Mouse (Mus musculus): ENCODE data around the gene Abhd14a.

Gene Abhd14a

DNA sequence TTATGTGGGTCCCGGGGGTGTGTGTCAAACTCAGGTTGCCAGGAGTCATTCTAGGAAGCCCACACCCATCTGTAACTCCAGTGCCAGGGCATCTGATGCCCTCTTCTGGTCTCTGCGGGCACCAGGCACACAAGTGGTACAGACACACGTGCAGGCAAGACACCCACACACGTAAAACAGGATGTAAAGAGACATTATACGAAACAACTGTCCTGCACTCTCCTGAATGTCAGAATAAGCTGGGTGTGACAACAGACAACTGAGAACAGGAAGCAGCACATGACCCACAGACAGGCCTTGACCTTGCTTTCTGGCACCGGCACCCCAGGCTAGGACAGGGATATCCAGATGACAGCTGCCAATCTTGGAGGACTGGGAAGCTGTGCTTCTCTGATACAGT lies 21.8 kb upstream of the Abhd14a start:
- DNase-seq (ENCODE audit: low spot score), result no peak

DNA sequence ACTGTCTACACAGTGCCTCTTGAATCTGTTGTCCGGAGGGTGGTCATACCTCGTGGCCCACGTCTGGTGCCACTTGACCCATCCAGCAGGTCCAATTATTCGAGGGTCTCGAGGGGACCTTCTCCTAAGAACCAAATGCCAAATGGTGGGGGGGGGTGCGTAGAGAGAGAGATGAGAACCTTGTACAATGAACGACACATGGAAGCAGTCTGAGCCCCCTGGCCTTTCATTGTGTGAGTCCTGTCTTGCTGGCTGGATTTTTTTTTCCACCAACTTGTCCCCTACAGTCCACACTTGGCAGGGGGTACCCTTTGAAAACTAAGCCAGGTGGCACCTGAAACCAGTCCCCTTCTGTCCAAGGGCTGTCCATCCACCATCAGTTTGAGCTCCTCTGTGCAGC lies 20.3 kb upstream of the Abhd14a start:
- DNase-seq (ENCODE audit: low spot score), result no peak

DNA sequence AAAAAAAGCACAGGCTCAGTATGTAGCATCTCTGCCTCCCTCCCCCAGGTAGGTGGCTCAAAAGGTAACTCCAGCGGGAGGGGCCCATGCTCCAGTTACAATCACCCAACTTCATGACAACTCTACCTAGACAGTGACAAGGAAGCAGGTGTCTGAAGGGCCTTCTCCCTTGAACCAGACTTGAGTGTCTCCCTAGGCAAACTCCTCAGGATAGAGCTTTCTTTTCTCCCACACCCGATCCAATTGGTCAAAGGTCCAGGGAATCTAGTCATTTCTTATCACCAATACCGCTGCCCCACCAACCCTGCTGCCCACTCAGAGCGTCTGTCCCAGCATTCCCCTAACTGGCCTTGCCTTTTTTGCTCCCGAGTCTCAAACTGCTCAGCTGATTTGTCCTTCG lies 19.2 kb upstream of the Abhd14a start:
- no peak for DNase-seq (ENCODE audit: low spot score)

DNA sequence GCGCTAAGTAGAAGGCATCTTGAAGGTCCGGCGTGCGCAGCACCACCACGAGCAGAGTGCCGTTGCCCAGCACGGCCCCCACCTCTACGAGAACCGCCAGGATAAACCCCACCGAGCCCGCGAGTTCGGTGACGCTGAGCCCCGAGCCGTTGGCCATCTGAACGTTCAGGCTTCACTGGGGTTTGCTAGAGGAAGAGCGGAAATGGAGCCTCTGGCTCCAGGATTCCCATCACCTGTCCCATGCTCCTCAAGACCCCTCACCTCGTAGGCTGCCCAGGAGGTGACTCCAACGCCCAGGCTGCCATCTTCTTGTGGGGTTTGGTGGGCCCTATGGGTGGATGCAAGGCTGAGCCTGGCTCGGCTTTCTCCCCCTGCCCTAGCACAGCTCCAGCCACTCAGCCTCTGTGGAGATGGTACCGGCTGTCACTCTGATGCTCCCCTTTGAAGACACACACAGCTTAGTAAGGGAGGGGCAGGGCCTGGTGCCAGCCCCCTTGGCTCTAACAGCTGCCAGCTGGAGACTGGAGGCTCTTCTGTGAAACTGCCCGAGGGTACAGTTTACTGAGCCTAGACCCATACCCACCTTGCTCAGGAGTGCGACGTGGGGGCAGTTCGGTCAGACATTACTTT lies 18.2 kb upstream of the Abhd14a start, which contains the start of gene Gpr62:
Gpr62 (minus strand) TSS at position 368 of the 630 bp plus-strand sequence.
- no peak for DNase-seq (ENCODE audit: low spot score)

DNA sequence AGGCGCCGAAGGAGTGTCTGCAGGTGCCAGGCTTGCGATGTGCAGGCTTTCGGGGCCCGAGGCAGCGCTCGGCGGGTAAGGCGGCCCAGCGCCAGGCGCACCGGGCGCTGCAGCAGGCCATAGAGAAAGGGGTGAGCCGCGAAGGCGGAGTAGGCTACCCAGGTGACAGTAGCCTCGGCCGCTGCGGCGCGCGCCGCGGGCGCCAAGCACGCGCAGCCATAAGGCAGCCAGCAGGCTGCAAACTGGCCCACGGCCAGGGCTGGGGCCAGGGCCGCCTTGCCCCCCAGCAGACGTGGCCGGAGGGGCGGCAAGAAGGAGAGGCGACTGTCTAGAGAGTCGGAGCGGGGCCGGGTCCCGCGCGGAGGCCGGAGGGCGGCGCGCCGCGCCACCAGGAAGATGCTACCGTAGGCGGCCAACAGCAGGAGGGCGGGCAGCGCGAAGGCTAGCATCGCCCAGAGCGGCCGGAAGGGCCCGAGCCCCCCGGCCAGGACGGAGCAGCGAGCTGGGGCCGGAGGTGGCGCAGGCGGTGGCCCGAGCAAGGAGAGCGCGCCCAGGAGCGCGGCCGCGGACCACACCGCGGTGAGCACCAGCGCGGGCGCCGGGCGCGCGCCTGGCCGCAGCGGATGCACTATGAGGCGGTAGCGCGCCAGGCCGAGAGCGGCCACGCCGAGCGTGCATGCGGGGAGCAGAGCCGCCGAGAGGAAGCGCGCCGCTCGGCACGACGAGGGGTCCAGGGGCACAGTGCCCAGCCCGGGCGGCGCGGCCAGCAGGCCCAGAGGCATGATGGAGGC lies 17.5 kb upstream of the Abhd14a start:
- DNase-seq (ENCODE audit: low spot score), result peak; percentile 55

DNA sequence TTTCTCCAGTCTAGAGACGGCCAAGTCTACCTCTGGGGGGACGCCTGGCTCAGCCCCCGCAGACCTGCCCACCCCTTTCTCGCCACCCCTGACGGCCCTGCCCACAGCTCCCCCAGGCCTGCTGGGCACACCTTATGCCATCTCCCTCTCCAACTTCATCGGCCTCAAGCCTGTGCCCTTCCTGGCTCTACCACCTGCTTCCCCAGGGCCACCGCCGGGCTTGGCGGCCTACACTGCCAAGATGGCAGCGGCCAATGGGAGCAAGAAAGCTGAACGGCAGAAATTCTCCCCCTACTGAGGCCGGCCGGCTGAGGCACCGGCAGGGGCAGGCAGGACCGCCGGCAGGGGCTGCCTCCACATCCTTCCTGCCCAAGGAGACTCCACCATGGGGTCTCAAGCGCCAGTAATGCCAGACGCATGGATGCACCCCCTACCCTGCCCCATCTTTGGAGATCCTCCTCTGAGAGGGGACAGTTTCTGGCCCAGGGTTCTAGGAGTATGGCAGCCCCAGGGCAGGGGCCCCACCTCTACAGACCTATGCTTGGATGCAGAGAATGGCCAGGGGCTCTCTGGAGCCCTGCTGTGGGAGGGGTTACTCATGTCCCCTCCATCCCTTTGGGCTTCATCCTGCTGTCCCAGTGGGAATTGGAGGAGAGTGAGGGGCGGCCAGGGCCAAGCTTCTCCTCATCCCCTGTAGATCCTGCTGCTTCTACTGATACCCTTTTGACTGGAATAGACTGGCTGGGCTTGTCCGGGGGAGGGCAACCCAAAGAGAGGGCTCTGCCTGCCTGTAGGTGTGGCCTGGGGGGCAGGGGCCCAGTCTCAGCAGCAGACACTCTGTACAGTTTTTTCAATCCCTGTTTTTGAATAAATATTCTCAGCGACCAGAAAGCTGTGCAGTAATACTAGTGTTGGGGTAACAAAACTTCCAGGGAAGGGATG lies 15.9 kb upstream of the Abhd14a start:
- DNase-seq (ENCODE audit: low spot score), result no peak

DNA sequence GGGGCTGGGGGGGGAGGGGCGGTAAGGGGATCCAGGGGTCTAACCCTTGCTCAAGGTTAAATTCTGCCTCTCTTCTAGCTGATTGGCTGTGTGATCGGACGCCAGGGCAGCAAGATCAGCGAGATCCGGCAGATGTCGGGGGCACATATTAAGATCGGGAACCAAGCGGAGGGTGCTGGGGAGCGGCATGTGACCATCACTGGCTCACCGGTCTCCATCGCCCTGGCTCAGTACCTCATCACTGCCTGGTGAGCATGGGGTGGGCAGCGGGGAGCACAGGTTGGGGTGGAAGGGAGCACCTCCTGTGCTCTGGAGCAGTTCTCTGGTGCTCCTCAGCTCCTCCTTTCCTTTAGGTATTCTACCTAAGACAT lies 14.9 kb upstream of the Abhd14a start:
- DNase-seq (ENCODE audit: low spot score), result no peak

DNA sequence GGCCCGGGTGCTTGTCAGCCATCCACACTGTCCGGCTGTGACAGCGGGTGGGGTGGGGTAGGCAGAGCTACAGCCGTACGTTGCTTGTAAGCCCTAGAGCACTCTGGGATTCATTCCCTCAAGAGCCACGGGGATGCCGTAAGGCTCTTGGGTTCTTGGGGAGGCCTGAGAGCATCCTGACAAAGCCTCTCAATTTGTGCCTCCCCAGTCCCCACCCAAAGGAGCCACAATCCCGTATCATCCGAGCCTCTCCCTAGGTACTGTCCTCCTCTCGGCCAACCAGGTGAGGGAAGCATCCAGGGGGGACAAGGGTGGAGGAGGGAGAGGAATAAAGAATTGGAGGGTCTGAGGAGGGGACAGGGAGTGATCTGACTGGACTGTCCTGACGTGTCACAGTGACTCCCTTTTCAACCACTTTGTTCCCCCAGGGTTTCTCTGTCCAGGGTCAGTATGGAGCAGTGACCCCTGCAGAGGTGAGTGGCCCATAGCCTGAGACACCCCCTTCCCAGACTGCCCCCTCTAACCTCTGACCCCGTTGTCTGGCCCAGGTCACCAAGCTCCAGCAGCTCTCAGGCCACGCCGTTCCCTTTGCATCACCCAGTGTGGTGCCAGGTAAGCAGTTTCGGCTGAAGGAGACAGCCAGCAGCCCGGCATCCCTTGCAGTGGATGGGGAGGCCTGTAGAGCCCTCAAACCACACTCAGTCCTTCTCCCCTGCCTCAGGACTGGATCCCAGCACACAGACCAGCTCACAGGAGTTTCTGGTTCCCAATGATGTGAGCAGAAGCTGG lies 14.4 kb upstream of the Abhd14a start:
- DNase-seq (ENCODE audit: low spot score), result no peak

DNA sequence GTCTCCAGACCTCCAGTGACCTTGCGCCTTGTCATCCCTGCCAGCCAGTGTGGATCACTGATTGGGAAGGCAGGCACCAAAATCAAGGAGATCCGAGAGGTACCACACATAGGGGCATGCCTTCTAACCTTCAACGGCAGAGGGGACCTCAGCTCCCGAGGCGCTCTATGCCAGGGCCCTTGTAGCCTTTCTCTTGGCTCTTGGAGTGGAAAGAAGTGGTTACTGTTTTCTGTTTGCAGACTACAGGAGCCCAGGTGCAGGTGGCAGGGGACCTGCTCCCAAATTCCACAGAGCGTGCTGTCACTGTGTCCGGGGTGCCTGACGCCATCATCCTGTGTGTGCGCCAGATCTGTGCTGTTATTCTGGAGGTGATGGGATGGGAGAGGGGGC lies 13.5 kb upstream of the Abhd14a start:
- no peak for DNase-seq (ENCODE audit: low spot score)

DNA sequence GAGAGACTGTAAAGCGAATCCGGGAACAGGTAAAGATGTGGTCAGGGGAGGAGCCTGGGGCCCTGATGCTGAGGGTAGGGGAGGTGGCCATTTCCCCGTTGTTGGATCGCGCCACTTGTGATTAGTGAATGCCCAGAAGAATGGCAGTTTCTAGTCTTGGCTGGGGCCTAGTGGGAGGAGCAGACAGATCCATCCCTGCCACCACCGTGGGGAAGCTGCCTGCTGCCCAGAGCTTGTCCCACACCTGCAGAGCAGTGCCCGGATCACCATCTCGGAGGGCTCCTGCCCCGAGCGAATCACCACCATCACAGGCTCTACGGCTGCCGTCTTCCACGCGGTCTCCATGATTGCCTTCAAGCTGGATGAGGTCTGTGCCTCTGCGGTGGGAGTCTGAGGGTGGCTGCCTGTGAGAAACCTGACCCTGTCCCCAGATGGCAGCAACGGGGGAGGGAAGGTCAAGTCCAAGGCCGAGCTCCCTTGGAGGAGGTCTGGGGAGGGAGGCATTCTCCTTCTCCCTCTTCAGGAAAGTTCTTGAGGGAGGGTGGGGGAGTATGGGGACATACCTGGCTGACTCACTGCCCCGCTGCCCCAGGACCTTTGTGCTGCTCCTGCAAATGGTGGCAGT lies 13.0 kb upstream of the Abhd14a start:
- no peak for DNase-seq (ENCODE audit: low spot score)

DNA sequence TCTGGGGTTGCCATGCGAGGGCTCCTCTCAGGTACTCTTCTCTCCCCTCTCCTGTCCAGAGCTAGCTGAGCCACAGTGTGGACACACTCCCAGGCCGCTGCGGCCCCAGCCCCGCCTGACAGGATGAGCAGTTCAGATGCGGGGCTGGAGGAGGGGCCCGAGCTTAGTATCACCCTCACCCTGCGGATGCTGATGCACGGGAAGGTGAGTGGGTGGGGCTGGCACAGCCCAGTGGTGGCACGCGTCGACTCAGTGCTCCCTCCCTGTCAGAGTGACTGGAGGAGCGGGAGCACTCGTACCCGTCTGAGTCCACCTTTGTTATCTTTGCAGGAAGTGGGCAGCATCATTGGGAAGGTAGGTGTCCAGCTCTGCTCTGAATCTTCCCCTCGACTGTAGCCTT lies 12.5 kb upstream of the Abhd14a start:
- no peak for DNase-seq (ENCODE audit: low spot score)

DNA sequence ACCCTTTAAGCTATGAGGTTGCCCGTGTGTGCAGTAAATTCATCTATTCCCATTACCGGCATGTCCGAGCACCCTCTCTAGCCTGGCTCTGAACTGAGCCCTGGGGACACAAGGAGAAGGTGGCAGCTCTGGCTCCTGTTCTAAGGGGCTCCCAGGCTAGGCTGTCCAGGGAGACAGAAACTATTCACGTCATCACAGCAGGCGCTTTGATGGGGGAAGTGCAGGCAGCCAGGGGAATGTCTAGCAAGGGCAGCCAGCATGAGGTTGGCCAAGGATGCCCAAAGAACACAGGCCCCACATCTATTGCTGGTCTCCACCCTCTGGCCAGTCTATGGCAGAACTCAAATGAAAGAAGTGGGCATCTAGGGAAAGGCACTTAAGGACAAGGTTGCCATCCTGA lies 10.4 kb upstream of the Abhd14a start:
- no peak for DNase-seq (ENCODE audit: low spot score)

DNA sequence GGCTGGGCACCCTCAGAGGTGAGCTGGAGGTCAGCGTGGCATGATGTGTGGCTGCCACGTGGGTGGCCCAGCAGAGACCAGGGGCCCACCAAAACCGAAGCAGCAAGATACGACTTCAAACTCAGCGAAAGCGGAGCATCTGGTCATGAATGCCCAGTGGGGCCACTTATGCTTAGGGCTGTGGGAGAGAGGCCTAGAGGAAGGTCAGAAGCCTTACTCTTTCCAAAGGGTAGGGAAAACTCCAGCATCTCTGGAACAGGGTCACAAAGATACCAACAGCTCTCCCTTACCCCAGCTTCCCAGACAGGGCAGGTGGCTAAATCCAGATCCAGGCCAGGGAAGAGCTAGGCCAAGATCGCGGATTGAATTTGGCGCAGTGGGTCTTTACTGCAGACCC lies 9.7 kb upstream of the Abhd14a start:
- DNase-seq (ENCODE audit: low spot score), result no peak

DNA sequence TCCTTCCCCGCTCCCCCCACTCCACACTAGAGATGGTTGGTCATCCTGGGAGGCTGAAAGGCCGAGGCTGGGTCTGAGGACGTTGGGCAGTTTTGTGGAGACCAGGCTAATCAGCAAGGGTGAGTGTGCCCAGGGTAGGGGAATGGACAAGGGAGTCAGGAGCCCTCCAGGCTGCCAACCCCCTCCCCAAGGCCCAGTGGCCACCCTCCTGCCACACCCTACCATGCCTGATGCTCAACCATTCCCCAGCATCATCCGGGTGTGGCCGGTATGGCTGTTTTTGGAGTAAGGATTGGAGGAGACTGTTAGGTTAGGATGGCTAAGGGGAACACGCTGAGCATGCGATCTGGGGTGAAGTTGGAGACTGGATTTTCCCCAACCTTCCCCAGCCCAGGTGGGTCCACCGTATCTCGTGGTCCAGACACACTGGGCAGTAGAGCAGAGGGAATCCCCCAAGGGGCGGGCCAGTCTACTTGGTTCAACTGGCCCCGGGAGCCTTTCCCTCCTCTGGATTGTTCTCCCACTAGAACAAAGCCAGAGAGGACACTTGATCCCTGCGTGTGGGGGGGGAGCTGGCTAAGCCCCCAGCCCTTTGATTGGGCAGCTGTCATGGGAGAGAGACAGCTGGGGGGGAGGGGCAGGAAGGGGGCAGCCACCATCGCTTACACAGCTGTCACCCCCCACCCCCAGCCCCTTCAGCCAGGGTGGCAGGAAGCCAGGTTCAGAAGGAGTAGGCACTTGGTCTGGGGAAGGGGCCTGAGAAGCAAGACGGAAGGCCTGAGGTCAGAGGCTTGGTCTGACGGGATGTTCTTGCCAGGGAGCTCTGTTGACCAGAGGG lies 9.1 kb upstream of the Abhd14a start:
- DNase-seq (ENCODE audit: low spot score), result no peak

DNA sequence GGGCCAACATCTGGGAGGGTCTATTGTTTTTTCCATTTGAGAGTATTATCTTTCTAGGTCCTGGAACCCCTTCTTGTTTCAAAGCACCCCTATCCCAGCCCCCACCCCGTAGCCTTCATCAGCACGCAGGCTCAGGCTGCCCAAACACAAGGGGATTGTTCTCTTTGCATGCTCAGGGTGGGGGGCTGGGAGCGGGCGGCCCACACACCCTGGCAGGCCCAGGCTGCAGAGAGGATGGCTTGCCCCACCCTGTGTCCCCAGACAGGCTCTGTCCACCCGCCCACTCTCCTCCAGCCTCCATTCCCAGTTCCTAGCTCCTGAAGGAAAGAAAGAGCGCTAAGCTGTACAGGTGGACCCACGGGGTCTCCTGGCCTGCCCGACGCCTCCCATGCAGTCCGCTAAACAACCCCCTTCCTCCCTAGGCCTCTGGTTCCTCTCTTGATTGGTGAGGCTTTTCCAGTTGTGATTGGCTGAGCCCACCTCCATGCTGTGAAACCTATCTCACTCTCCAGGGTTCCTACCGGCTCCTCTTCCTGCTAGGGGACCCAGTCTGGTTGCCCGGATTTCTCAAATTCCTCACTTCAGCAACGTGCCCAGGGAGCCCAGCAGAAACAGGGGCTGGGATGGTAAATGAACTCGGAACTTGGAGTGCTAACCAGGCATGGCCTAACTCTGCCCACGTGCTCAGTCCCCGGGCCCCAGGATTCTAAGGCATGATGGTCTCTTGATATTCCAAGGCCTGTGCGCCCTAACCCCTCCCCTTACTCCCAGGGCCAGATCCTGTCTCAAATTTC lies 7.6 kb upstream of the Abhd14a start:
- no peak for DNase-seq (ENCODE audit: low spot score)

DNA sequence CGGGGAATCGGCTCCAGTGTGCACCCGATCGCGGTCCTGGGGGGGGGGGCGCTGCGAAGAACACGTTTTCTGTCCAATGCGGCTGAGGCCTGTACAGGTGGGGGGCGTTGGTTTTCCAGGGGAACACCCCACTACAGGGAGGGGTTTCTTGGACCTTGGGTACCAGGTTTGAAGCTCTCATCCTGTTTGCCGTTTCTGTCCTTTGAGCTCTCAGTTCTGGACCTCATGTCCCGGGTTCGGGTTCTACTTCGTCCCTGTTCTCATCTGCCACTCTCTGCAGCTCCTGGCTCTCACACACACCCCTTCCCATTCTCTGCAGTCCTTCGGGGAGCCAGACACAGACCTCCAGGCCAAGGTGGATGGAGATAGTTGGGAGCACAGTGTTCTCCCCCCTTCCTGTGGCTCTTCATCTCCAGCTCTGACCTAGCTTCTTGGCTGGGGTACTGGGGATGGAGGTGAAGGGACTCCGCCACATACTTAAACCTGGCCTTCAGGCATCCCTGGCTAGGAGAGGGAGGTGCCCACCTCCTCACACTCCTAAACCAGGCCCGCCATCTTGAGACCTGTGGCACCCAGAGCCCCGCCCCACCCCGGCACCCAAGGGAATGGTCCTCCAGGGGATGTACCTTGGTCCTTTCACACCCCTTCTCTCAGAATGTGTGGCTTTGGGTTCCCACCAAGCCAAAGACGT lies 6.7 kb upstream of the Abhd14a start:
- DNase-seq (ENCODE audit: low spot score), result no peak

DNA sequence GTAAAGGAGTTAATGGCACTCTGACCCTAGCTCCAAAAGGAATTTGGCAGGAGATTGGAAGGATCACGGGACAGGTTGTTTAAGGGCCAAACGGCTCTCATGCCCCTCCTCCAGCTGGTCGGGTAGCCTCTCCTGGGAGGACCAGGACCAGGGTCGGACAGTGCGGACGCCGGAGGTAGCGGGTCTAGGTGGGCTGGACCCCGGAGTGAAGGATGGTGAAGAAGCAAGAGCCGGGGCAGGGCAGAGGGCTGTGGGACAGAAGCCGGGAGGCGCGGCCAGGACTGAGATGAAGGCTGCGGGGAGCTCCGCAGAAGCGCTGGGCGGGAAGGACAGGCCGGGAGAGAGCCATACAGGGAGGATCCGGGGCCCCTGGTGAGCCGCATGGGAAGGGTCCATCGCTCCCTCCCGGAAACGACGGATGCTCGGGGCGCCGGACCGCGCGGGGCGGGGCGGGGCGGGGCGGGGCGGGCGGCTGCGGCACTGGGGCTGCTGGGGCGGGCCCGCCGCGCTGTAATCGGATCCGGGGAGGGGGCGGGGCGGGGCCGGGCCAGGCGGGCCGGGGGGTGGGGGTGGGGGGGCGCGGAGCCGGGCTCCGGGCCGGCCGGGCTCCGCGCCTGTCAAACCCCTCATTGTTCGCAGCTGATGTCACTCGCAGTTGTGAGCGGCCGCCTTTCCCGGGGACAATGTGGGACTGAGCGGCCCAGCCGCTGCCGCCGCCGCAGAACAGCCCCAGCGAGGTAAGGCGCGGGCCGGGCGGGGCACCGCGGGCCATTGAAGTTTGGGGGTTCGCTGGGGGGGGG lies 6.0 kb upstream of the Abhd14a start, which contains the start of gene Pcbp4:
Pcbp4 (plus strand) TSS at position 21 of the 800 bp plus-strand sequence.
- DNase-seq (ENCODE audit: low spot score), result peak; percentile 65

DNA sequence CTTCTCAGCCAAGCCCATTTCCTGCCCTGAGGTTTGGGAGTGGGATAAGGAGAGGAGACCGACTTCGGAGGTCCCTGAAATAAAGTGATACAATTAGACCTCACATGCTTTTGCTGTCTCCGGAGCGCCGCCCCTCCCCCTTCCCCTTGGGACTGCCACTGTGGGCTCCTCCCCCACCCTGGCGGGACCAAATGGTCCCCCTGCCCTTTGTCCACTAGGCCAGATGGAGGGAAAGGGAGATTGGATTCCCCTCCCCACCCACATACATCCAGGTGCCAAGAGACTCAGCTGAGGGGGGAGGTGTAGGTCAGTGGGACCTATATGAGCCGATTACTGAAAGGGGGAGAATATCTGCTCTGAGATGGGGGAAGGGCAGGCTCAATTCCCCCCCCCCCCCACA lies 5.3 kb upstream of the Abhd14a start:
- DNase-seq (ENCODE audit: low spot score), result no peak

Measured in ovary, postnatal 36 days (tissue).